Mouse (Mus musculus) frontal cortex, postnatal 14 days (tissue): ENCODE results near the gene Spata20.

Source experiments
- DNase-seq, 2 experiments: peaks; one replicate each; pipeline ENCODE4 v3.0.0; 2022; ENCODE audit warnings: low spot score in 2 of 2

Spata20 gene

GRCm38 (mm10) chr11:94486001-94486400 is at the start of gene Spata20:
Gene Spata20 (minus strand): TSS chr11:94486179.
- DNase-seq, result peak; percentile 69 to 89

GRCm38 (mm10) chr11:94533171-94533570 is 47.2 kb upstream of the Spata20 start:
- no peak for DNase-seq

- no peak for DNase-seq
Measured at GRCm38 (mm10) chr11:94528879-94529278, 42.9 kb upstream of the Spata20 start.

GRCm38 (mm10) chr11:94526171-94526879 is 40.3 kb upstream of the Spata20 start:
- no peak for DNase-seq

GRCm38 (mm10) chr11:94521219-94521843 is 35.4 kb upstream of the Spata20 start, which contains the start of gene Mycbpap:
Gene Mycbpap (minus strand): TSS chr11:94521742.
- DNase-seq, result peak in 1 of 2 experiments; percentile 39

GRCm38 (mm10) chr11:94513452-94513851 is 27.5 kb upstream of the Spata20 start:
- DNase-seq, result no peak

- DNase-seq, result no peak
Measured at GRCm38 (mm10) chr11:94508976-94509375, 23.0 kb upstream of the Spata20 start.

- DNase-seq, result no peak
Measured at GRCm38 (mm10) chr11:94501482-94501881, 15.5 kb upstream of the Spata20 start.

GRCm38 (mm10) chr11:94500362-94500761 is 14.4 kb upstream of the Spata20 start:
- no peak for DNase-seq

- DNase-seq, result no peak
Measured at GRCm38 (mm10) chr11:94499661-94500152, 13.7 kb upstream of the Spata20 start, which contains the start of gene Epn3. Gene Epn3 (minus strand): TSS chr11:94499974.

- no peak for DNase-seq
Measured at GRCm38 (mm10) chr11:94499035-94499434, 13.1 kb upstream of the Spata20 start.

- DNase-seq, result peak in 1 of 2 experiments; percentile 41
Measured at GRCm38 (mm10) chr11:94498093-94498996, 12.4 kb upstream of the Spata20 start.

GRCm38 (mm10) chr11:94495415-94495814 is 9.4 kb upstream of the Spata20 start:
- no peak for DNase-seq

- DNase-seq, result no peak
Measured at GRCm38 (mm10) chr11:94491749-94492099, 5.7 kb upstream of the Spata20 start.

GRCm38 (mm10) chr11:94491035-94491748 is 5.2 kb upstream of the Spata20 start:
- no peak for DNase-seq

- no peak for DNase-seq
Measured at GRCm38 (mm10) chr11:94489745-94490144, 3.8 kb upstream of the Spata20 start.

GRCm38 (mm10) chr11:94488767-94489533 is 3.0 kb upstream of the Spata20 start:
- DNase-seq, result no peak

- DNase-seq, result no peak
Measured at GRCm38 (mm10) chr11:94485223-94485622, 756 bp downstream of the Spata20 start.

GRCm38 (mm10) chr11:94484636-94485035 is 1.3 kb downstream of the Spata20 start:
- DNase-seq, result no peak

- no peak for DNase-seq
Measured at GRCm38 (mm10) chr11:94483921-94484320, 2.1 kb downstream of the Spata20 start.

- no peak for DNase-seq
Measured at GRCm38 (mm10) chr11:94483436-94483835, 2.5 kb downstream of the Spata20 start.
